Mouse (Mus musculus) mouse trophoblast stem cell (cell line): ENCODE results near the gene Ryr2.
"Not testable (repeated sequence)": the region's sequence is repeated elsewhere in the genome, so short reads cannot be mapped to it uniquely, and the experiment has no call there.

ENCODE experiments used
- in situ Hi-C, 2 experiments: fragments of 300-500 bp; cut with MseI, MboI; formaldehyde crosslinking; loops; 2 replicates in 1 of 2; 3 replicates in 1 of 2; pipeline ENCODE4 v1.15.1; 2025

The Ryr2 gene

GRCm38 (mm10) chr13:11882359-11882758, 224.4 kb downstream of the Ryr2 start:
- in situ Hi-C loops, result no loop called here

- in situ Hi-C loops, result no loop called here
These were observed 226.1 kb downstream of the Ryr2 start for GRCm38 (mm10) chr13:11880503-11881227.

GRCm38 (mm10) chr13:11879037-11879436, 227.7 kb downstream of the Ryr2 start:
- in situ Hi-C loops, result no loop called here

GRCm38 (mm10) chr13:11874852-11875251, 231.9 kb downstream of the Ryr2 start:
- in situ Hi-C loops, result no loop called here

- in situ Hi-C loops, result no loop called here
These were observed 236.8 kb downstream of the Ryr2 start for GRCm38 (mm10) chr13:11869971-11870370.

- in situ Hi-C loops, result no loop called here
These were observed 237.3 kb downstream of the Ryr2 start for GRCm38 (mm10) chr13:11869486-11869885.

- in situ Hi-C loops, result no loop called here
These were observed 237.8 kb downstream of the Ryr2 start for GRCm38 (mm10) chr13:11868979-11869378.

GRCm38 (mm10) chr13:11868056-11868455, 238.7 kb downstream of the Ryr2 start:
- in situ Hi-C loops, result no loop called here

- in situ Hi-C loops, result no loop called here
These were observed 241.5 kb downstream of the Ryr2 start for GRCm38 (mm10) chr13:11865261-11865660.

GRCm38 (mm10) chr13:11851691-11852090, 255.1 kb downstream of the Ryr2 start:
- in situ Hi-C loops, result no loop called here

- in situ Hi-C loops, result no loop called here
These were observed 262.9 kb downstream of the Ryr2 start for GRCm38 (mm10) chr13:11843889-11844288.

GRCm38 (mm10) chr13:11837870-11838269, 268.9 kb downstream of the Ryr2 start:
- in situ Hi-C loops, result no loop called here

- in situ Hi-C loops, result no loop called here
These were observed 269.6 kb downstream of the Ryr2 start for GRCm38 (mm10) chr13:11837152-11837551.

GRCm38 (mm10) chr13:11836304-11837078, 270.3 kb downstream of the Ryr2 start:
- in situ Hi-C loops, result no loop called here

- in situ Hi-C loops, result no loop called here
These were observed 275.5 kb downstream of the Ryr2 start for GRCm38 (mm10) chr13:11831210-11831609.

- in situ Hi-C loops, result no loop called here
These were observed 281.1 kb downstream of the Ryr2 start for GRCm38 (mm10) chr13:11825563-11826226.

GRCm38 (mm10) chr13:11818723-11819122, 288.0 kb downstream of the Ryr2 start:
- in situ Hi-C loops, result no loop called here

- in situ Hi-C loops, result not testable (repeated sequence)
These were observed 297.4 kb downstream of the Ryr2 start for GRCm38 (mm10) chr13:11809365-11809764.

GRCm38 (mm10) chr13:11792536-11792935, 314.2 kb downstream of the Ryr2 start:
- in situ Hi-C loops, result no loop called here

- in situ Hi-C loops, result no loop called here
These were observed 316.2 kb downstream of the Ryr2 start for GRCm38 (mm10) chr13:11790536-11790935.

GRCm38 (mm10) chr13:11782411-11783155, 324.2 kb downstream of the Ryr2 start:
- in situ Hi-C loops, result no loop called here

- in situ Hi-C loops, result no loop called here
These were observed 325.7 kb downstream of the Ryr2 start for GRCm38 (mm10) chr13:11781065-11781464.
